Mouse (Mus musculus): Measurements from ENCODE around the gene Mbtd1. TPM values are rescaled to one million over a fixed set of nuclear protein-coding genes. Genes with fewer than 3 reads are reported as not detected.

Mbtd1 gene
- polyA plus RNA-seq, 1 experiment: 3.8 TPM

DNA sequence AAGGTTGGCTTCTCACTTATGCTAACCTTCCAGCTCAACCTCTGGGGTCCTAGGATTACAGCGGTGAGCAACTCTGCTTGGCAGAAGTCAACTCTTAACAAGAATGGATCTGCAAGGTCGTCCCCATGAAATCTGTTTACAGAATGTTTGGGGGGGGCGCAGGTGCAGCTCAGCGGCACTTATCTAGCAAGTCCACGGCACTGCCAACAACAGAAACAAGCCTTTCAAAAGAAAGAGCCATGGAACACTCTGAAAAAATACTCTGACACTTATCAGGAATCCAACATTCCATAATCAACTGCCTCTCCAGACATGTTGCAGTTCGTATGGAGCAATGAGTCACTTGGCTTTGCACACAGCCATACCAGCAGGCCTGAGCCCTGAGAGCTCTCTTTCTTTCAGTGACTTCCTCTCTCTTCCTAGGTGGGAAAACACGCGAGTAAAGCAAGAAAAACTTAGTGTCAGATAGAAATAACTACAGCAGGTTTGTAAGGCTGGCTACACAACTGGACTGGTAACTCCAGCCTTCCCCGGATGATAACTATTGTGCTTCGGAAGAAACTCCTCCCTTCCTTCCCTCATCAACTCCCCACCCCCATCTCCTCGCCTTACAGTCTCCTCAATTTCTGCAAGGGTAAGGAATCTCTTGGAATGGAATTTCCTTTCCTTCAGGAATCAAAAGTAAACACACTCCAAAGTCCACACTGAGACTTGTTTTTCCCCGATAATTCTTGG is 102.8 kb downstream of the Mbtd1 start:
- no peaks in the 10 kb centered on the region for H3K36me3 ChIP-seq (ENCODE audit: control insufficient read depth, insufficient read depth, low read length)
- no peak for DNase-seq (ENCODE audit: low read depth in 1 of 2, low spot score in 2 of 2)
- WGBS: 80% methylated on average over 12 of the region's 12 CpGs
- H3K4me1 ChIP-seq (ENCODE audit: control insufficient read depth, insufficient read depth, insufficient read length): peaks cover 14% of the 10 kb centered on the region; the same call in 1 of the 2 replicates
- H3K4me3 ChIP-seq (ENCODE audit: extremely low read depth, insufficient read depth, insufficient read length): no peak overlapping the region
- no peaks in the 10 kb centered on the region for H3K27me3 ChIP-seq (ENCODE audit: control insufficient read depth, insufficient read depth, low read length)
- TF ChIP-seq CTCF (IDR thresholded peaks at IDR 0.05; ENCODE audit: extremely low read depth, insufficient read depth, insufficient read length, insufficient replicate concordance): no peak
- H3K27ac ChIP-seq (ENCODE audit: insufficient read depth, low read length): peak overlapping the region; percentile 79

- WGBS: 65% methylated on average over 5 of the region's 5 CpGs
Observed at GRCm38 (mm10) chr11:93994531-93994930, 108.9 kb downstream of the Mbtd1 start.

GRCm38 (mm10) chr11:93995111-93995719 is 109.6 kb downstream of the Mbtd1 start:
- 1% methylated on average over 15 of the region's 15 CpGs for WGBS
- Histone ChIP-seq H3K27ac (ENCODE audit: insufficient read depth, low read length) (peak overlapping the region; percentile 99), H3K4me1 (ENCODE audit: control insufficient read depth, insufficient read depth, insufficient read length) (peaks cover 10% of the 10 kb centered on the region), H3K27me3 (ENCODE audit: control insufficient read depth, insufficient read depth, low read length) (no peaks in the 10 kb centered on the region), H3K4me3 (ENCODE audit: extremely low read depth, insufficient read depth, insufficient read length) (peak overlapping the region; percentile 78), H3K36me3 (ENCODE audit: control insufficient read depth, insufficient read depth, low read length) (no peaks in the 10 kb centered on the region)
- DNase-seq (ENCODE audit: low read depth in 1 of 2, low spot score in 2 of 2): peak; percentile 66 to 84
- peak; percentile 1 for TF ChIP-seq POLR2A (IDR thresholded peaks at IDR 0.05; ENCODE audit: low read depth, low read length)
- TF ChIP-seq CTCF (IDR thresholded peaks at IDR 0.05; ENCODE audit: extremely low read depth, insufficient read depth, insufficient read length, insufficient replicate concordance): no peak

More at GRCm38 (mm10) chr11:93994531-93994930, 108.9 kb downstream of the Mbtd1 start:
- Histone ChIP-seq H3K4me1 (ENCODE audit: control insufficient read depth, insufficient read depth, insufficient read length) (peaks cover 9% of the 10 kb centered on the region), H3K27me3 (ENCODE audit: control insufficient read depth, insufficient read depth, low read length) (no peaks in the 10 kb centered on the region), H3K27ac (ENCODE audit: insufficient read depth, low read length) (peak overlapping the region; percentile 99), H3K36me3 (ENCODE audit: control insufficient read depth, insufficient read depth, low read length) (no peaks in the 10 kb centered on the region), H3K4me3 (ENCODE audit: extremely low read depth, insufficient read depth, insufficient read length) (peak overlapping the region; percentile 78; the same call in 1 of the 2 replicates)
- no peak for TF ChIP-seq POLR2A (IDR thresholded peaks at IDR 0.05; ENCODE audit: low read depth, low read length)
- no peak for DNase-seq (ENCODE audit: low read depth in 1 of 2, low spot score in 2 of 2)

DNA sequence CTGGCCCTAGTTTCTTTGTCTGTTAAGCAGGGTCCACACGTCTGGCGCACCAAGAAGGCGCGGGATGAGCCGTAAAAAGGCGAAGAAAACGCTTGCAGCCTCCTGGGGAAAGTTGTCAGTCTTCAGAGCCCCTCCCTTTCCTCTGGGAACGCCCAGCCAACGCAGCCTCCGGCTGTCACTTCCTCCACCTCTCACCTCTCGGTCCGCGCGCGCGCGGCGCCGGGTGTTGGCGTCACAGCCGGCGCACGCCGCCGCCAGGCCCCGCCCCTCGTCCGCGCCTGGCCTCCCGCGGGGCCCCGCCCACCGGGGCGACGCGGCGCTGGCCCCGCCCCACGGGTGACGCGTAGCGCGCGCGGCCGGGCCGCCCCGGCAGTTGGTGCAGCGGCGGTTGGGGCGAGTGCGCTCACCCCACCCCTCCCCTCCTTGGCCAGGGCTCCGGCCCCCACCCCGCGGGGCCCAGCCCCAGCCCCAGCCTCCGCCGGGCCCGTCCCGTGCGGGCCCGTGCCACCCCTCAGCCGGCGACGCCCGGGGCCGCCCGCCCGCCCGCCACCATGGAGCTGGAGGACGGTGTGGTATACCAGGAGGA is 110.2 kb downstream of the Mbtd1 start, which contains the start of gene Spag9:
TSS of gene Spag9 (plus strand) at position 372 of the 586 bp plus-strand sequence.
- TF ChIP-seq POLR2A (IDR thresholded peaks at IDR 0.05; ENCODE audit: low read depth, low read length) (peak; percentile 90), CTCF (IDR thresholded peaks at IDR 0.05; ENCODE audit: extremely low read depth, insufficient read depth, insufficient read length, insufficient replicate concordance) (no peak)
- Histone ChIP-seq H3K27me3 (ENCODE audit: control insufficient read depth, insufficient read depth, low read length) (no peaks in the 10 kb centered on the region), H3K4me3 (ENCODE audit: extremely low read depth, insufficient read depth, insufficient read length) (peak within 1 kb of the TSS; percentile 78), H3K4me1 (ENCODE audit: control insufficient read depth, insufficient read depth, insufficient read length) (peaks cover 10% of the 10 kb centered on the region), H3K27ac (ENCODE audit: insufficient read depth, low read length) (peak within 1 kb of the TSS; percentile 99), H3K36me3 (ENCODE audit: control insufficient read depth, insufficient read depth, low read length) (no peaks in the 10 kb centered on the region)
- peak; percentile 87 to 92 for DNase-seq (ENCODE audit: low read depth in 1 of 2, low spot score in 2 of 2)
- WGBS: under 1% methylated on average over 50 of the region's 70 CpGs

Other genes starting within 250 kb of the Mbtd1 start
- gene Utp18, start 86 bp upstream of the Mbtd1 start, polyA plus RNA-seq (2012; rRNA removed): 3.5 and 4.8 TPM in 2 replicates
- 88.3 and 103 TPM in 2 replicates for gene Nme2, start 70.4 kb downstream of the Mbtd1 start, polyA plus RNA-seq (2012; rRNA removed)
- 6.0 and 7.0 TPM in 2 replicates for gene Gm20390, start 82.4 kb downstream of the Mbtd1 start, polyA plus RNA-seq (2012; rRNA removed)
- 81.9 and 91.3 TPM in 2 replicates for gene Nme1, start 82.7 kb downstream of the Mbtd1 start, polyA plus RNA-seq (2012; rRNA removed)
- gene Spag9, start 110.2 kb downstream of the Mbtd1 start, polyA plus RNA-seq (2012; rRNA removed): 14.8 and 27.5 TPM in 2 replicates

Measured in spleen, adult 2 months (tissue).